Mouse (Mus musculus) MEL (cell line): ENCODE data around the gene Poc1a. TPM values are rescaled to one million over a fixed set of nuclear protein-coding genes. Genes with fewer than 3 reads are reported as not detected.

ENCODE experiments used
- DNase-seq: peaks from one replicate; pipeline ENCODE4 v3.0.0; 2011; ENCODE audit warnings: low read depth, low spot score
- H3K27ac ChIP-seq: 2 replicates; pipeline ENCODE4 v1.5.1; 2012; ENCODE audit warnings: low read depth, mild to moderate bottlenecking, control low read depth, low read length, moderate library complexity; ENCODE audit not compliant: control insufficient read depth
- H3K27me3 ChIP-seq, 2 experiments: fragments of 150-350 bp in 1 of 2; sonication (generic) in 1 of 2; 2 replicates each; pipeline ENCODE4 v1.6.1; 2012; ENCODE audit warnings: low read length in 2 of 2, mild to moderate bottlenecking in 2 of 2, improper control_type of control experiment in 1 of 2, moderate library complexity in 1 of 2; ENCODE audit not compliant: insufficient read depth in 2 of 2, control insufficient read depth in 1 of 2
- H3K36me3 ChIP-seq, 2 experiments: 2 replicates each; pipeline ENCODE4 v1.6.1; 2012 to 2014; ENCODE audit warnings: low read length in 2 of 2, improper control_type of control experiment in 1 of 2, inconsistent platforms in 1 of 2, mild to moderate bottlenecking in 1 of 2; ENCODE audit not compliant: insufficient read depth in 2 of 2, control insufficient read depth in 1 of 2
- H3K4me1 ChIP-seq, 2 experiments: fragments of 150-350 bp in 1 of 2; sonication (generic) in 1 of 2; 2 replicates each; pipeline ENCODE4 v1.6.1; 2012; ENCODE audit warnings: low read length in 2 of 2, improper control_type of control experiment in 1 of 2, mild to moderate bottlenecking in 1 of 2; ENCODE audit not compliant: insufficient read depth in 2 of 2, control insufficient read depth in 1 of 2
- H3K4me3 ChIP-seq, 2 experiments: fragments of 150-350 bp in 1 of 2; sonication (generic) in 1 of 2; 2 replicates each; pipeline ENCODE4 v1.5.1; 2012; ENCODE audit warnings: low read depth in 2 of 2, low read length in 2 of 2, mild to moderate bottlenecking in 2 of 2, moderate library complexity in 2 of 2, control low read depth in 1 of 2, improper control_type of control experiment in 1 of 2; ENCODE audit not compliant: control insufficient read depth in 1 of 2, insufficient read depth in 1 of 2
- H3K79me2 ChIP-seq: 2 replicates; pipeline ENCODE4 v1.6.1; 2012; ENCODE audit warnings: mild to moderate bottlenecking, low read length, moderate library complexity; ENCODE audit not compliant: control insufficient read depth, poor library complexity, insufficient read depth
- H3K9ac ChIP-seq: 2 replicates; pipeline ENCODE4 v1.6.1; 2012; ENCODE audit warnings: low read depth, mild to moderate bottlenecking, control low read depth, low read length, moderate library complexity; ENCODE audit not compliant: control insufficient read depth, poor library complexity, severe bottlenecking
- H3K9me3 ChIP-seq: fragments of 150-350 bp; sonication (generic); replicated peaks from 2 replicates; pipeline ENCODE4 v1.6.1; 2012; ENCODE audit warnings: mild to moderate bottlenecking, low read length, improper control_type of control experiment, moderate library complexity; ENCODE audit not compliant: insufficient read depth
- CTCF ChIP-seq, 3 experiments: IDR thresholded peaks in 2 of 3; conservative IDR thresholded peaks in 1 of 3; 2 replicates each; pipeline ENCODE4 v1.5.1; 2011 to 2012; ENCODE audit warnings: low read length in 3 of 3, low read depth in 2 of 3, mild to moderate bottlenecking in 2 of 3, improper control_type of control experiment in 1 of 3, inconsistent platforms in 1 of 3, mixed read lengths in 1 of 3, moderate library complexity in 1 of 3; ENCODE audit not compliant: control insufficient read depth in 1 of 3, insufficient read depth in 1 of 3, poor library complexity in 1 of 3, severe bottlenecking in 1 of 3
- E2F4 ChIP-seq: IDR thresholded peaks from 2 replicates; pipeline ENCODE4 v1.6.1; 2011; ENCODE audit warnings: low read depth, low read length, improper control_type of control experiment, borderline replicate concordance
- ETS1 ChIP-seq: IDR thresholded peaks from 2 replicates; pipeline ENCODE4 v1.6.1; 2012; ENCODE audit warnings: low read depth, mild to moderate bottlenecking, inconsistent platforms, low read length, improper control_type of control experiment, moderate library complexity
- GATA1 ChIP-seq: IDR thresholded peaks from 2 replicates; pipeline ENCODE4 v1.6.1; 2011; ENCODE audit warnings: low read depth, low read length, improper control_type of control experiment
- JUND ChIP-seq: IDR thresholded peaks from 2 replicates; pipeline ENCODE4 v1.6.1; 2011; ENCODE audit warnings: low read depth, mild to moderate bottlenecking, improper control_type of control experiment, low read length
- MAFK ChIP-seq: IDR thresholded peaks from 2 replicates; pipeline ENCODE4 v1.6.1; 2011; ENCODE audit warnings: low read depth, mild to moderate bottlenecking, low read length, improper control_type of control experiment, borderline replicate concordance
- MAX ChIP-seq: IDR thresholded peaks from 2 replicates; pipeline ENCODE4 v1.6.1; 2011; ENCODE audit warnings: low read length, improper control_type of control experiment
- MAZ ChIP-seq: IDR thresholded peaks from 2 replicates; pipeline ENCODE4 v1.6.1; 2012; ENCODE audit warnings: low read depth, mild to moderate bottlenecking, inconsistent platforms, low read length, improper control_type of control experiment
- MXI1 ChIP-seq: IDR thresholded peaks from 2 replicates; pipeline ENCODE4 v1.6.1; 2011; ENCODE audit warnings: mild to moderate bottlenecking, low read depth, low read length, improper control_type of control experiment
- MYB ChIP-seq: IDR thresholded peaks from 2 replicates; pipeline ENCODE4 v1.6.1; 2011; ENCODE audit warnings: mild to moderate bottlenecking, low read depth, low read length, improper control_type of control experiment
- NELFE ChIP-seq: IDR thresholded peaks from 2 replicates; pipeline ENCODE4 v1.6.1; 2011; ENCODE audit warnings: low read depth, low read length, improper control_type of control experiment
- POLR2A ChIP-seq, 2 experiments: IDR thresholded peaks; 2 replicates each; pipeline ENCODE4 v1.6.1; 2011 to 2012; ENCODE audit warnings: low read length in 2 of 2, mild to moderate bottlenecking in 2 of 2, control low read depth in 1 of 2, improper control_type of control experiment in 1 of 2, low read depth in 1 of 2, moderate library complexity in 1 of 2; ENCODE audit not compliant: control insufficient read depth in 1 of 2, insufficient read depth in 1 of 2, poor library complexity in 1 of 2
- POLR2AphosphoS2 ChIP-seq: IDR thresholded peaks from 2 replicates; pipeline ENCODE4 v1.6.1; 2011; ENCODE audit warnings: low read length, improper control_type of control experiment
- POLR2AphosphoS5 ChIP-seq: IDR thresholded peaks from 2 replicates; pipeline ENCODE4 v1.6.1; 2012; ENCODE audit warnings: low read depth, borderline replicate concordance, mild to moderate bottlenecking, inconsistent platforms, low read length, moderate library complexity, mixed read lengths
- RAD21 ChIP-seq: IDR thresholded peaks from 2 replicates; pipeline ENCODE4 v1.6.1; 2011; ENCODE audit warnings: mild to moderate bottlenecking, low read depth, low read length, improper control_type of control experiment
- SIN3A ChIP-seq: IDR thresholded peaks from 2 replicates; pipeline ENCODE4 v1.6.1; 2012; ENCODE audit warnings: low read length, improper control_type of control experiment, inconsistent platforms
- SMC3 ChIP-seq: IDR thresholded peaks from 2 replicates; pipeline ENCODE4 v1.6.1; 2011; ENCODE audit warnings: low read depth, low read length, improper control_type of control experiment
- TAL1 ChIP-seq: IDR thresholded peaks from 2 replicates; pipeline ENCODE4 v1.6.1; 2012; ENCODE audit warnings: mild to moderate bottlenecking, inconsistent platforms, low read length, moderate library complexity, mixed read lengths
- TBP ChIP-seq: IDR thresholded peaks from 2 replicates; pipeline ENCODE4 v1.8.0; 2011; ENCODE audit warnings: low read depth, low read length, improper control_type of control experiment
- USF1 ChIP-seq: IDR thresholded peaks from 2 replicates; pipeline ENCODE4 v1.6.1; 2014; ENCODE audit warnings: low read depth, mild to moderate bottlenecking, inconsistent platforms, low read length, improper control_type of control experiment, moderate library complexity
- ZKSCAN1 ChIP-seq: IDR thresholded peaks from 2 replicates; pipeline ENCODE4 v1.6.1; 2012; ENCODE audit warnings: low read depth, mild to moderate bottlenecking, inconsistent platforms, low read length, improper control_type of control experiment, moderate library complexity
- ZMIZ1 ChIP-seq: IDR thresholded peaks from 2 replicates; pipeline ENCODE4 v1.6.1; 2012; ENCODE audit warnings: low read depth, mild to moderate bottlenecking, inconsistent platforms, low read length, improper control_type of control experiment, moderate library complexity
- polyA plus RNA-seq, 2 experiments: library from polyadenylated mRNA; stranded (reverse) in 1 of 2; unstranded in 1 of 2; fragments of >175 nt in 1 of 2; fragments of >200 nt in 1 of 2; gene quantifications; 2 replicates each; pipeline versions ENCODE4 v1.2.1 to v1.2.4; 2012; ENCODE audit warnings: low replicate concordance in 2 of 2, low read depth in 1 of 2; ENCODE audit not compliant: insufficient read length in 2 of 2, insufficient read depth in 1 of 2, missing spikeins in 1 of 2
- total RNA-seq: library from RNA; depleted of rRNA; stranded (reverse); fragments of 300-350 nt; gene quantifications from 2 replicates; pipeline ENCODE4 v1.2.3, GENCODE M21; 2012

Gene Poc1a
- total and polyA plus RNA-seq, 3 experiments, result 33.8 to 41.3 TPM; not detected in 1

DNA sequence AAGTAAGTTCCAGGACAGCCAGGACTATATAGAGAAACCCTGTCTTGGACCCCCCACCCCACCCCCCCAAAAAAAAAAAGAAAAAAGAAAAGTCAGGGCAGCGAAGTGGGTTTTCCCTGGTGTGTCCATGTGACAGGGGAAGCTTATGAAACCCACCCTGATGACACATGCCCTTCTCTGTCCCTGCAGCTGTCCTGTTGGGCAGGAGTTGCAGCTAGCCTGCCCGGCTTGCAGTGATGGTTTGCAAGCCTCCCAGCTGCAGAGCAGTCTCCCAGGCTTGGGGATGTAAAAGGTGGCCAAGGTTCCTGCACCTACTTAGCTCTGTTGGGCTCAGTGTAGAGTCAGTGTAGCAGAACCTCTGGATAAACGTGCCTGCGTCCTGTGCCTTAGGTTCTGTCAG is 58.9 kb downstream of the Poc1a start:
- H3K9ac ChIP-seq, result no peak overlapping the region
- no peak for DNase-seq
- H3K9me3 ChIP-seq, result no peaks in the 10 kb centered on the region
- H3K79me2 ChIP-seq, result no peaks in the 10 kb centered on the region
- TF ChIP-seq CTCF (IDR thresholded peaks at IDR 0.05 in 2 of 3, conservative IDR thresholded peaks at IDR 0.05 in 1 of 3; ENCODE audit: control insufficient read depth in 1 of 3, insufficient read depth in 1 of 3, low read depth in 2 of 3, low read length in 3 of 3, poor library complexity in 1 of 3, severe bottlenecking in 1 of 3) (no peak), POLR2AphosphoS5 (no peak), NELFE (no peak), POLR2A (IDR thresholded peaks at IDR 0.05; ENCODE audit: control insufficient read depth in 1 of 2, insufficient read depth in 1 of 2, low read depth in 1 of 2, low read length in 2 of 2, poor library complexity in 1 of 2) (no peak), MYB (no peak), ZMIZ1 (no peak), MAX (no peak), MXI1 (no peak), ZKSCAN1 (no peak)
- H3K27ac ChIP-seq, result no peak overlapping the region
- H3K27me3 ChIP-seq, result no peaks in the 10 kb centered on the region
- no peak overlapping the region for H3K4me3 ChIP-seq
- no peaks in the 10 kb centered on the region for H3K36me3 ChIP-seq
- H3K4me1 ChIP-seq, result no peaks in the 10 kb centered on the region

DNA sequence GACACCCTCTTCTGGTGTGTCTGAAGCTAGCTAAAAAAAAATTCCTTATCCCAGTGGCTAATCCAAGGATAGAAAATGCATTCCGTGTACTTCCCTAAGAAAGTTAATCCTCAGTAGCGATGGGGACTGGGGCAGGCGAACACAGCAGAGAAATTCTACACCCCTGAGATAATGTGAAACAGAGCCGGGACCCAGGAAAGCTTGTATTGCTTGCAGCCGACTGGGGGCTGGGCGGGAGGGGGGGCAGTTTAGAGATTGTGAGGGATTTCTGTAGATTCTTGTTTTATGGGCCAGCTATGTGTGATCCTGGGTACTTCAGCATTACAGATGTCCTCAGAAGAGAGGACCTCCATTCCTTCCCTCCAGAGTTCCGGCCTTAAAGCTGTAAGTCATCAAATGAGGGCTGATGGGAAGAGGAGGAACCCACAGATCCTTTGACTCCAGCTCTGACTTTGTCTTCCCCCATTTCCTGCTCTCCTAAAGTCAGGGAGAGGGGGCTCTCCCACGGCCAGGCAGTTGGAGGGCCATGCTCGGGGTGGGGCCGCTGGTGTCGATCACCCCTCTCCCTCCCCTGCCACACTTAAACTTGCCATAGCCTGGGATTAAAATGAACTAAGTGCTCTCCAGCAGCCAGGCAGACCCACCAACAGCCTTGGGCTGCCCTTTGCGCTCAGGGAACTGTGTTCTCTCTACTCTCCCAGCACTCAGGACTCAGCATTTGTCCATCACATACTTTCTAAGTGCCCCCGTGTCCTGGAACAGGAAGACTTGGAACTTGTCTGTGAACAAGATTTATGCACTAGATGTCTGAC is 59.8 kb downstream of the Poc1a start:
- no peak overlapping the region for H3K9ac ChIP-seq
- no peak overlapping the region for H3K27ac ChIP-seq
- no peak overlapping the region for H3K4me3 ChIP-seq
- H3K9me3 ChIP-seq, result no peaks in the 10 kb centered on the region
- DNase-seq, result no peak
- no peaks in the 10 kb centered on the region for H3K79me2 ChIP-seq
- TF ChIP-seq SIN3A (no peak), RAD21 (no peak), GATA1 (no peak), E2F4 (no peak), SMC3 (no peak), POLR2AphosphoS2 (no peak), POLR2AphosphoS5 (no peak), USF1 (no peak), POLR2A (IDR thresholded peaks at IDR 0.05; ENCODE audit: control insufficient read depth in 1 of 2, insufficient read depth in 1 of 2, low read depth in 1 of 2, low read length in 2 of 2, poor library complexity in 1 of 2) (no peak), MAFK (no peak), ETS1 (no peak), TAL1 (no peak), MXI1 (no peak), MAZ (no peak), ZMIZ1 (no peak), TBP (no peak), JUND (no peak)
- no peaks in the 10 kb centered on the region for H3K36me3 ChIP-seq
- H3K27me3 ChIP-seq, result no peaks in the 10 kb centered on the region
- no peaks in the 10 kb centered on the region for H3K4me1 ChIP-seq
